Mouse (Mus musculus): ENCODE measurements at regions not wholly inside any gene's neighbourhood (a gene's known extent, or its start where the extent isn't known, plus 50 kb on each side); places are given as distances from the start of the nearest gene placed in this dataset.

DNA sequence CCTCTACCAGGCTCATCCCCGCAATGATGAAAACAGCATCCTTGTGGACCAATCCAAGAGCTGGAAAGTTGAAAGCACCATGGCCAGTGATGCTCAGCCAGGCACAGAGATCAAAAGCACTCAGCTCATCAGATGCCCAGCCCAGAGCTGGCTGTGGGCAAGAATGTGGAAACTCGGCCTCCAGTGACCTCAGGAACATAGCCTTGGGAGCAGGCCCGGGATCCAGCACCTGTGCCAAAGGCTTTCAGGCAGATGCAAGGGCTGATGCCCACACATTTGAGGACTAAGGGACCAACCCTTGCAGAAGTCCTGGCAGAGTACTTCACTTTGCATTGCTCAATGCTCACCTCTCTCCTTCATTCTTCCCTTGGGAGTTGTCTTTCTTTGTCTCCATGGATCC is 119.4 kb downstream of the Adamts15 start:
- ATAC-seq (ENCODE audit: insufficient read depth, low read depth): no peak
- H3K27me3 ChIP-seq (ENCODE audit: control insufficient read depth, insufficient read depth, low read length): no peaks in the 10 kb centered on the region
- H3K4me2 ChIP-seq (ENCODE audit: low read depth, low read length): no peak overlapping the region
- no peak overlapping the region for H3K4me3 ChIP-seq (ENCODE audit: low read depth, low read length)
- H3K27ac ChIP-seq (ENCODE audit: low read depth): no peak overlapping the region
- 63% methylated on average over 3 of the region's 3 CpGs for WGBS
- H3K9me3 ChIP-seq (replicated peaks; ENCODE audit: control insufficient read depth, low read length): no peaks in the 10 kb centered on the region
- H3K4me1 ChIP-seq (ENCODE audit: control insufficient read depth, insufficient read depth): no peaks in the 10 kb centered on the region
- no peak for DNase-seq (ENCODE audit: low spot score)
- TF ChIP-seq EP300 (IDR thresholded peaks at IDR 0.05; ENCODE audit: low read depth) (no peak), CTCF (IDR thresholded peaks at IDR 0.05; ENCODE audit: low read depth) (no peak)
- no peaks in the 10 kb centered on the region for H3K36me3 ChIP-seq (replicated peaks; ENCODE audit: control insufficient read depth, insufficient read depth, low read length)
- H3K9ac ChIP-seq (replicated peaks; ENCODE audit: low read depth, low read length): no peak overlapping the region

DNA sequence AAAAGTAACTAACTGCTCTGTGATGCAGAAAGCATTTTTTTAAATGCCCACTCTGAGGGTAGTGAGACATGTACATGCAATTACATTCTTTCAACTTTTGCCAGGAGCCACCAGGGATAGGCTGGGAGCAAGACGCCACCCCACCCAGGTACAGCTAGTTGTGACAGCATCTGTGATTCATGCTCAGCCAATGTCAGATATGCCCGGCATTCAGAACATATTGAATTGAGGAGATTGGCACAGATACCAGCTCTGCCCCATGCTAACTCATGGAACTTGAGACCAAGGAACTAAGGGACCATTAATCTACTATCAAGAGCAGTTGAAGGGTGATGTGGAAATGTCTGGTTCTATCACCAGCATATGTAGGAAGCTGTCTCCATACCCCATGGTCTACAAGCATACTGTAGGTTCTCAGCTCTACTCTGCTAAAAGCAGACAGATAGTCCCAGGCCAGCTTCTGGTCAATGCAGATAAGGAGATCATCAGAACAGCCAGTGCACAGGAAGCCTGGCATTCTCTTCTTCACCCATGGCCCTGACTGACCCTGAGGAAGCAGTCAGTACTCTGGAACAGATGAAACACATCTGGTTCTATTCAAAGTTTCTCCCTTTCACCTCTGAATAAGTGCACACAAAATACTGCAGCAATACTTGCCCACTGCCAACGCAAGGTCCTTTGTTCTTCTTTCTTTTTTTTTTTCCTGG is 127.4 kb downstream of the Adamts15 start:
- Histone ChIP-seq H3K36me3 (replicated peaks; ENCODE audit: control insufficient read depth, insufficient read depth, low read length) (no peaks in the 10 kb centered on the region), H3K4me1 (ENCODE audit: control insufficient read depth, insufficient read depth) (peaks cover 10% of the 10 kb centered on the region; the same call in 1 of the 2 replicates), H3K9ac (replicated peaks; ENCODE audit: low read depth, low read length) (no peak overlapping the region), H3K4me2 (ENCODE audit: low read depth, low read length) (no peak overlapping the region), H3K9me3 (replicated peaks; ENCODE audit: control insufficient read depth, low read length) (no peaks in the 10 kb centered on the region), H3K4me3 (ENCODE audit: low read depth, low read length) (no peak overlapping the region), H3K27me3 (ENCODE audit: control insufficient read depth, insufficient read depth, low read length) (no peaks in the 10 kb centered on the region), H3K27ac (ENCODE audit: low read depth) (no peak overlapping the region)
- DNase-seq (ENCODE audit: low spot score) (no peak), ATAC-seq (ENCODE audit: insufficient read depth, low read depth) (no peak)
- TF ChIP-seq CTCF (IDR thresholded peaks at IDR 0.05; ENCODE audit: low read depth) (no peak), EP300 (IDR thresholded peaks at IDR 0.05; ENCODE audit: low read depth) (no peak)
- WGBS: 68% methylated on average over 3 of the region's 3 CpGs

- Histone ChIP-seq H3K4me3 (ENCODE audit: low read depth, low read length) (no peak overlapping the region), H3K4me2 (ENCODE audit: low read depth, low read length) (no peak overlapping the region), H3K9ac (replicated peaks; ENCODE audit: low read depth, low read length) (no peak overlapping the region), H3K9me3 (replicated peaks; ENCODE audit: control insufficient read depth, low read length) (no peaks in the 10 kb centered on the region), H3K4me1 (ENCODE audit: control insufficient read depth, insufficient read depth) (peaks cover 17% of the 10 kb centered on the region), H3K27me3 (ENCODE audit: control insufficient read depth, insufficient read depth, low read length) (no peaks in the 10 kb centered on the region), H3K36me3 (replicated peaks; ENCODE audit: control insufficient read depth, insufficient read depth, low read length) (no peaks in the 10 kb centered on the region), H3K27ac (ENCODE audit: low read depth) (peak overlapping the region; percentile 80)
- ATAC-seq (ENCODE audit: insufficient read depth, low read depth) (peak; percentile 86), DNase-seq (ENCODE audit: low spot score) (peak; percentile 46)
- 42% methylated on average over 2 of the region's 2 CpGs for WGBS
- TF ChIP-seq CTCF (IDR thresholded peaks at IDR 0.05; ENCODE audit: low read depth): no peak
- no peak for TF ChIP-seq EP300 (IDR thresholded peaks at IDR 0.05; ENCODE audit: low read depth)
Observed at GRCm38 (mm10) chr9:30781221-30781620, 141.0 kb downstream of the Adamts15 start.

DNA sequence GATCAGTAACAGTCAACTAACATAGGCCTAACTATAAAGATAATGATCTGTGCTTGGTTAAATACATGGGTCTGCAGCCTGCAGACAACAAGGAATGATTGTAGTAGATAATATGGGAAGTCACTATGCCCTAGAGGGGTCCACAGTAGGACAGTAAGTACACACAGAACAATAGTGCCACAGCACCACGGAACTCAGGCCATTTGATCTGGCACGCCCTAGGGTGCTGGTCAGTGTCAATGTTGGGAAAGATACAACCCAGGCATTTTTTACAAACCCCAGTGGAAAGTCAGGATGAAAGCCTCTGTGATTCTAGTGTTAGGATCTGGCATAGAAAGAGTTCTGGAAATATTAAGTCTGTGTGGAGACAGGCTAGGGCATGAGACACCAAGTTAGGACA is 144.4 kb downstream of the Adamts15 start:
- no peak overlapping the region for H3K9ac ChIP-seq (replicated peaks; ENCODE audit: low read depth, low read length)
- peaks cover 21% of the 10 kb centered on the region for H3K4me1 ChIP-seq (ENCODE audit: control insufficient read depth, insufficient read depth)
- H3K36me3 ChIP-seq (replicated peaks; ENCODE audit: control insufficient read depth, insufficient read depth, low read length): no peaks in the 10 kb centered on the region
- no peak for ATAC-seq (ENCODE audit: insufficient read depth, low read depth)
- TF ChIP-seq EP300 (IDR thresholded peaks at IDR 0.05; ENCODE audit: low read depth) (no peak), CTCF (IDR thresholded peaks at IDR 0.05; ENCODE audit: low read depth) (no peak)
- H3K27me3 ChIP-seq (ENCODE audit: control insufficient read depth, insufficient read depth, low read length): no peaks in the 10 kb centered on the region
- DNase-seq (ENCODE audit: low spot score): no peak
- no peak overlapping the region for H3K27ac ChIP-seq (ENCODE audit: low read depth)
- 87% methylated on average over 2 of the region's 2 CpGs for WGBS
- H3K4me3 ChIP-seq (ENCODE audit: low read depth, low read length): no peak overlapping the region
- H3K9me3 ChIP-seq (replicated peaks; ENCODE audit: control insufficient read depth, low read length): no peaks in the 10 kb centered on the region
- H3K4me2 ChIP-seq (ENCODE audit: low read depth, low read length): no peak overlapping the region

DNA sequence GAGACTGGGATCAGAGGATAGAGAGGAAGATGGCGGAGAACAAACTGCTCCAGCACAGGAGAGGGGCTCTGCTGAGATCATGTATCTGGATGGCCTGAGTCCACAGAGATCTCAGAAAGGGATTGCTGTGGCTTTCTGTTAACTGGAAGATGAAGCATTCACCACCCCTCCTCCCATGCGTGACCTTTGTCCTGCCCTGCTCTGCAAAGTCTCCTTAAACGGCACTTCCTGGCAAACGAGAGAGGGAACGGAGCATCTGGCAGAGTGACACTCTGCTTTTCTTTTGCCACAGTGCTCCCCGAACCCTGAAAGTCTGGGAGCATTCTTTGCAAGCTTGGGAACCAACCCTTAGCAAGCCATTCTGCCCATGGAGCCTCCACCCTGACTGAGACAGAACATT is 147.1 kb downstream of the Adamts15 start:
- Histone ChIP-seq H3K4me3 (ENCODE audit: low read depth, low read length) (no peak overlapping the region), H3K36me3 (replicated peaks; ENCODE audit: control insufficient read depth, insufficient read depth, low read length) (no peaks in the 10 kb centered on the region), H3K4me1 (ENCODE audit: control insufficient read depth, insufficient read depth) (peaks cover 19% of the 10 kb centered on the region), H3K27ac (ENCODE audit: low read depth) (no peak overlapping the region), H3K9ac (replicated peaks; ENCODE audit: low read depth, low read length) (no peak overlapping the region), H3K4me2 (ENCODE audit: low read depth, low read length) (no peak overlapping the region), H3K9me3 (replicated peaks; ENCODE audit: control insufficient read depth, low read length) (no peaks in the 10 kb centered on the region), H3K27me3 (ENCODE audit: control insufficient read depth, insufficient read depth, low read length) (no peaks in the 10 kb centered on the region)
- WGBS: 63% methylated on average over 6 of the region's 6 CpGs
- no peak for DNase-seq (ENCODE audit: low spot score)
- ATAC-seq (ENCODE audit: insufficient read depth, low read depth): no peak
- TF ChIP-seq EP300 (IDR thresholded peaks at IDR 0.05; ENCODE audit: low read depth) (no peak), CTCF (IDR thresholded peaks at IDR 0.05; ENCODE audit: low read depth) (no peak)

GRCm38 (mm10) chr9:30772456-30772855 is 149.8 kb downstream of the Adamts15 start:
- H3K4me1 ChIP-seq (ENCODE audit: control insufficient read depth, insufficient read depth): peaks cover 29% of the 10 kb centered on the region

More at GRCm38 (mm10) chr9:30772456-30772855, 149.8 kb downstream of the Adamts15 start:
- ATAC-seq (ENCODE audit: insufficient read depth, low read depth) (no peak), DNase-seq (ENCODE audit: low spot score) (no peak)
- H3K4me3 ChIP-seq (ENCODE audit: low read depth, low read length): no peak overlapping the region
- H3K9me3 ChIP-seq (replicated peaks; ENCODE audit: control insufficient read depth, low read length): no peaks in the 10 kb centered on the region
- H3K27ac ChIP-seq (ENCODE audit: low read depth): no peak overlapping the region
- H3K36me3 ChIP-seq (replicated peaks; ENCODE audit: control insufficient read depth, insufficient read depth, low read length): no peaks in the 10 kb centered on the region
- no peak overlapping the region for H3K9ac ChIP-seq (replicated peaks; ENCODE audit: low read depth, low read length)
- no peak overlapping the region for H3K4me2 ChIP-seq (ENCODE audit: low read depth, low read length)
- TF ChIP-seq EP300 (IDR thresholded peaks at IDR 0.05; ENCODE audit: low read depth) (no peak), CTCF (IDR thresholded peaks at IDR 0.05; ENCODE audit: low read depth) (no peak)
- H3K27me3 ChIP-seq (ENCODE audit: control insufficient read depth, insufficient read depth, low read length): no peaks in the 10 kb centered on the region
- WGBS: 66% methylated on average over 3 of the region's 3 CpGs
